In the genomic region with DNA sequence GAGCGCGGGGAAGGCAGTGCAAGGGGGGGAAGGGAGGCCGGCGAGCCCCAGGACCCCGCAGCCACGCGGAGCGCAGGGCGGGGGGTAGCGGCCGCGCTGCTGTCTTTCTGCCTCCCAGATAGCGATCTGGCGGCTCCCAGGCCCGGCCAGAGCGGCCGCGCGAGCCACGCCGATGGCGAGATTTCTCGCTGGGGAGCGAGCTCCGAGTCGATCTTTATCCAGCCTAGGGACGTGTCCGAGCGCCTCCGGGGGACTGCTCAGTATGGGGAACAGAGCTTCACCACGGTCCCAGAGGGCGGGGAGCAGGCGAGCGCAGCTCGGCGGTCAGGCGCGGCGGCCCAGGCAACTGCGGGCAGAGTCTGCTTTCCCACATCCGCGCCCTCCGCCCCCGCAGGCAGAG, we compare ENCODE assay signal across 8 mouse cellular contexts. TPM values are rescaled to one million over a fixed set of nuclear protein-coding genes. Genes with fewer than 3 reads are reported as not detected.
DNase-seq lines count a peak whose midpoint lies in the region; ATAC-seq and TF ChIP-seq lines count a peak whose summit lies in the region.
"Had no signal": no experiment of that assay in that cellular context is flagged by ENCODE, and none has a peak within 500 bp of the region (broad histone marks: within the 10 kb centered on the region; RNA-seq: fewer than 3 reads in every experiment).

No protein-coding gene starts in this region.

- peak overlapping the region; percentile 83 for H3K4me2 ChIP-seq in forebrain, embryonic 15.5 days (replicated peaks)
- H3K4me2 ChIP-seq in midbrain, embryonic 13.5 days (replicated peaks), result peak overlapping the region; percentile 77

- peak; percentile 70 for ATAC-seq in forebrain, embryonic 15.5 days (replicated peaks)
- peak; percentile 74 for ATAC-seq in midbrain, embryonic 13.5 days

- no peaks in the 10 kb centered on the region for H3K36me3 ChIP-seq in forebrain, embryonic 15.5 days
- no peaks in the 10 kb centered on the region for H3K36me3 ChIP-seq in midbrain, embryonic 13.5 days

- no peak overlapping the region for H3K27ac ChIP-seq in cerebellum, adult 2 months (ENCODE audit: insufficient read depth, low read length)
- H3K27ac ChIP-seq in forebrain, embryonic 15.5 days (replicated peaks), result peak overlapping the region; percentile 71
- H3K27ac ChIP-seq in midbrain, embryonic 13.5 days, result peak overlapping the region; percentile 88

- no peak for TF ChIP-seq POLR2A in cerebellum, adult 2 months (IDR thresholded peaks at IDR 0.05; ENCODE audit: borderline replicate concordance, insufficient read depth, low read length)

- peak overlapping the region; percentile 60 for H3K9ac ChIP-seq in forebrain, embryonic 15.5 days (replicated peaks)
- H3K9ac ChIP-seq in midbrain, embryonic 13.5 days (replicated peaks), result peak overlapping the region; percentile 86

- H3K27me3 ChIP-seq in cerebellum, adult 2 months (ENCODE audit: control insufficient read depth, insufficient read depth, low read length), result peaks cover 1% of the 10 kb centered on the region; the same call in 1 of the 2 replicates
- H3K27me3 ChIP-seq in forebrain, embryonic 15.5 days, result peaks cover 9% of the 10 kb centered on the region; the same call in 1 of the 2 replicates
- peaks cover 45% of the 10 kb centered on the region for H3K27me3 ChIP-seq in midbrain, embryonic 13.5 days

- H3K4me3 ChIP-seq in cerebellum, adult 2 months (replicated peaks; ENCODE audit: insufficient read depth, low read depth, low read length), result peak overlapping the region; percentile 47
- peak overlapping the region; percentile 62 for H3K4me3 ChIP-seq in forebrain, embryonic 15.5 days
- peak overlapping the region; percentile 62 for H3K4me3 ChIP-seq in midbrain, embryonic 13.5 days (replicated peaks)
- H3K4me3 ChIP-seq: megakaryocyte, embryonic 14.5 days had no signal

- no peaks in the 10 kb centered on the region for H3K4me1 ChIP-seq in cerebellum, adult 2 months (ENCODE audit: control insufficient read depth, insufficient read depth, low read length)
- H3K4me1 ChIP-seq in forebrain, embryonic 15.5 days, result peaks cover 18% of the 10 kb centered on the region
- peaks cover 18% of the 10 kb centered on the region for H3K4me1 ChIP-seq in midbrain, embryonic 13.5 days (replicated peaks)

- no peaks in the 10 kb centered on the region for H3K9me3 ChIP-seq in forebrain, embryonic 15.5 days
- no peaks in the 10 kb centered on the region for H3K9me3 ChIP-seq in midbrain, embryonic 13.5 days
- H3K9me3 ChIP-seq: megakaryocyte, embryonic 14.5 days had no signal

- peak; percentile 23 for DNase-seq in ovary, postnatal 36 days (ENCODE audit: low spot score)
- DNase-seq in ovary, postnatal 14 days (ENCODE audit: low spot score), result no peak
- DNase-seq in cerebellum, adult 2 months, result peak; percentile 36 to 52
- DNase-seq in layer of hippocampus, postnatal 25 days (ENCODE audit: extremely low spot score in 1 of 2, low spot score in 1 of 2), result peak; percentile 31 to 51
- peak; percentile 51 for DNase-seq in testis, postnatal 10 days (ENCODE audit: low spot score)

- 3% methylated on average over 32 of the region's 44 CpGs for WGBS in cerebellum, adult 2 months
- WGBS in forebrain, embryonic 15.5 days, result under 1% methylated on average over 38 of the region's 44 CpGs
- under 1% methylated on average over 34 of the region's 44 CpGs for WGBS in midbrain, embryonic 13.5 days

- TF ChIP-seq CTCF in cerebellum, adult 2 months (IDR thresholded peaks at IDR 0.05; ENCODE audit: borderline replicate concordance, insufficient read depth, low read depth, low read length), result no peak

RNA-seq across cellular contexts. Expression of gene Crtac1, which starts 0.6 kb away (rescaled TPM):
- polyA plus RNA-seq in cerebellum, adult 2 months (2012; rRNA removed), result 22.8 and 30.2 TPM in 2 replicates
- 20.4 TPM in 2 replicates for polyA plus RNA-seq in forebrain, embryonic 15.5 days (2015; fragmentation: Nextera tagmentation; extraction: Ambion mirVana)
- 100 to 1,000 TPM in 1 of 2 experiments, 10 to 100 TPM in 1; 82.9 to 105 TPM for total RNA-seq in layer of hippocampus, postnatal 25 days (2021)
- 14.8 and 18.9 TPM in 2 replicates for polyA plus RNA-seq in midbrain, embryonic 13.5 days (2015; fragmentation: Nextera tagmentation; extraction: Ambion mirVana)
